Mouse (Mus musculus): ENCODE results near the gene Folr2. TPM values are rescaled to one million over a fixed set of nuclear protein-coding genes. Genes with fewer than 3 reads are reported as not detected.

Folr2 gene
- polyA plus RNA-seq, 1 experiment from 2014 or later = not detected

DNA sequence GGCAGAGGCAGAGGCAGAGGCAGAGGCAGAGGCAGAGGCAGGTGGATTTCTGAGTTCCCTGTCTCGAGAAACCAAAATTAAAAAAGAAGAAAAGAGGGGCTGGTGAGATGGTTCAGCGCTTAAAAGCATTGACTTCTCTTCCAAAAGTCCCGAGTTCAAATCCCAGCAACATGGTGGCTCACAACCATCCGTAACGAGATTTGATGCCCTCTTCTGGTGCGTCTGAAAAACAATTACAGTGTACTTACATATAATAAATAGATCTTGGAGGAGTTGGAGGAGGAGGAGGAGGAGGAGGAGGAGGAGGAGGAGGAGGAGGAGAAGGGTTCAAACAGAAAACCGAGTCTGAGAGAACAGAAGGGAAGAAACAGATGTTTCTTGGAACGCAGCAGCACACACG lies 38.7 kb upstream of the Folr2 start:
- whole genome bisulfite sequencing = 39% methylated on average over 9 of the region's 9 CpGs
- Histone ChIP-seq H3K9ac (replicated peaks; ENCODE audit: low read depth, low read length) (peak overlapping the region; percentile 44), H3K4me3 (ENCODE audit: low read depth, low read length) (peak overlapping the region; percentile 54), H3K27me3 (ENCODE audit: control insufficient read depth, insufficient read depth, low read length) (no peaks in the 10 kb centered on the region), H3K9me3 (ENCODE audit: control insufficient read depth, low read length) (no peaks in the 10 kb centered on the region), H3K4me2 (ENCODE audit: low read depth, low read length) (peak overlapping the region; percentile 37), H3K27ac (ENCODE audit: low read depth, low read length) (peak overlapping the region; percentile 77; the same call in 1 of the 2 replicates), H3K36me3 (ENCODE audit: control insufficient read depth, insufficient read depth, low read length) (no peaks in the 10 kb centered on the region), H3K4me1 (ENCODE audit: control insufficient read depth, insufficient read depth, low read length) (0 out of 2 replicates have a peak, but pooled peaks cover 5% of the 10 kb centered on the region)
- peak; percentile 20; the same call in 1 of the 2 replicates for ATAC-seq (ENCODE audit: low read depth)

DNA sequence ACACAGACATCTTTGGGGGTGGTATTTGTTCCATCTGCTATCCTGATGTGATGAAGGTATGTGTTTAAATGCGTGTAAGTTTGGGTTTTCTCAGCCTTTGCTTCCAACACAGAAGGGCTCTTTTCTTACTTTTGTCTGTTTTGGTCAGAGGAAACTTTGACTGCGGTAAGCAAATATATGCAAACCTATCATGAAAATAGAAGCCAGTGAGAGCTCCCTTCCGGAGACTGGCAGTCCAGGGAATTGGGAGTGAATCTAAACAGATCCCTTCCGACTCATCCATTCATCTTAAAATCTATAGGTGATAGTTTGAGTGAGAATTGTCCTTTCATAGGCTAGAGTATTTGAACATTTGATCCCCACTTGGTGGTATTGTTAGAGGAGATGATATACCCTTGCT lies 31.5 kb upstream of the Folr2 start:
- Histone ChIP-seq H3K4me3 (ENCODE audit: low read depth, low read length) (no peak overlapping the region), H3K9ac (replicated peaks; ENCODE audit: low read depth, low read length) (no peak overlapping the region), H3K4me2 (ENCODE audit: low read depth, low read length) (no peak overlapping the region), H3K27ac (ENCODE audit: low read depth, low read length) (no peak overlapping the region), H3K36me3 (ENCODE audit: control insufficient read depth, insufficient read depth, low read length) (no peaks in the 10 kb centered on the region), H3K27me3 (ENCODE audit: control insufficient read depth, insufficient read depth, low read length) (no peaks in the 10 kb centered on the region), H3K4me1 (ENCODE audit: control insufficient read depth, insufficient read depth, low read length) (no peaks in the 10 kb centered on the region), H3K9me3 (ENCODE audit: control insufficient read depth, low read length) (no peaks in the 10 kb centered on the region)
- no peak for ATAC-seq (ENCODE audit: low read depth)
- WGBS = 88% methylated on average over 4 of the region's 4 CpGs

DNA sequence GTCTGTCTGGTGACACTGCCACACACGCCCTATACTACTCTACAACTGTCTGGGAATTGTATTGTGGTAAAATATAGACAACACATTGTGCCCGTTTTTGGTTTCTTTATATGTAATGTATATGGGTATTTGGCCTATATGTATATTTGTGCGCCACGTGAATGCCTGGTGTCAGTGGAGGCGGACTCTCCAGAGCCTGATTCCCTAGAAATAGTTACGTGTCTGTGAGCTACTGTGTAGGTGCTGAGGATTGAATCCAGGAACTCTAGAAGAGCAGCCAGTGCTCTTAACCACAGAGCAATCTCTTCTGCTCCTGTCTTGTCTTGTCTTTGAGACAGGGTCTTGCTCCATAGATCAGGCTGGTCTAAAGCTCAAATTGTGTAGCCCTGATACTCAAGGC lies 29.3 kb upstream of the Folr2 start:
- Histone ChIP-seq H3K4me1 (ENCODE audit: control insufficient read depth, insufficient read depth, low read length) (no peaks in the 10 kb centered on the region), H3K27ac (ENCODE audit: low read depth, low read length) (no peak overlapping the region), H3K9ac (replicated peaks; ENCODE audit: low read depth, low read length) (no peak overlapping the region), H3K36me3 (ENCODE audit: control insufficient read depth, insufficient read depth, low read length) (no peaks in the 10 kb centered on the region), H3K27me3 (ENCODE audit: control insufficient read depth, insufficient read depth, low read length) (no peaks in the 10 kb centered on the region), H3K4me3 (ENCODE audit: low read depth, low read length) (no peak overlapping the region), H3K9me3 (ENCODE audit: control insufficient read depth, low read length) (no peaks in the 10 kb centered on the region), H3K4me2 (ENCODE audit: low read depth, low read length) (no peak overlapping the region)
- WGBS = 88% methylated on average over 6 of the region's 6 CpGs
- ATAC-seq (ENCODE audit: low read depth) = no peak

DNA sequence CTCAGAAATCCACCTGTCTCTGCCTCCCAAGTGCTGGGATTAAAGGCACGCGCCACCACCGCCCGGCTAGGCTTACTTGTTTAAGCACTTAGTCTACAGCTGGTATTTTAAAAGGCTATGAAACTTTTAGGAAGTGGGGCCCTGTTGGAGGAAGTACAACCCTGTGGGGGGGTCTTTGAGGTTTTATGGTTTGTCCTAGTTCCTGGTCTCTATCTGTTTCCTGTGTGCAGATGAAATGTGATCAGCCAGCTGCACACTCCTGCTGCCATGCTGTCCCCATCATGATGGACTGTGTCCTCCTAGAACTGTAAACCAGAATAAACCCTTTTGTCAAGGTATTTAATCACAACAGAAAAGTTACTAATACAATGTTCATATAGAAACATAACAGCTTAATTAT lies 27.2 kb upstream of the Folr2 start:
- Histone ChIP-seq H3K4me1 (ENCODE audit: control insufficient read depth, insufficient read depth, low read length) (no peaks in the 10 kb centered on the region), H3K9me3 (ENCODE audit: control insufficient read depth, low read length) (no peaks in the 10 kb centered on the region), H3K4me3 (ENCODE audit: low read depth, low read length) (no peak overlapping the region), H3K9ac (replicated peaks; ENCODE audit: low read depth, low read length) (no peak overlapping the region), H3K4me2 (ENCODE audit: low read depth, low read length) (no peak overlapping the region), H3K27me3 (ENCODE audit: control insufficient read depth, insufficient read depth, low read length) (no peaks in the 10 kb centered on the region), H3K36me3 (ENCODE audit: control insufficient read depth, insufficient read depth, low read length) (no peaks in the 10 kb centered on the region), H3K27ac (ENCODE audit: low read depth, low read length) (no peak overlapping the region)
- WGBS = 85% methylated on average over 4 of the region's 4 CpGs
- ATAC-seq (ENCODE audit: low read depth) = no peak

DNA sequence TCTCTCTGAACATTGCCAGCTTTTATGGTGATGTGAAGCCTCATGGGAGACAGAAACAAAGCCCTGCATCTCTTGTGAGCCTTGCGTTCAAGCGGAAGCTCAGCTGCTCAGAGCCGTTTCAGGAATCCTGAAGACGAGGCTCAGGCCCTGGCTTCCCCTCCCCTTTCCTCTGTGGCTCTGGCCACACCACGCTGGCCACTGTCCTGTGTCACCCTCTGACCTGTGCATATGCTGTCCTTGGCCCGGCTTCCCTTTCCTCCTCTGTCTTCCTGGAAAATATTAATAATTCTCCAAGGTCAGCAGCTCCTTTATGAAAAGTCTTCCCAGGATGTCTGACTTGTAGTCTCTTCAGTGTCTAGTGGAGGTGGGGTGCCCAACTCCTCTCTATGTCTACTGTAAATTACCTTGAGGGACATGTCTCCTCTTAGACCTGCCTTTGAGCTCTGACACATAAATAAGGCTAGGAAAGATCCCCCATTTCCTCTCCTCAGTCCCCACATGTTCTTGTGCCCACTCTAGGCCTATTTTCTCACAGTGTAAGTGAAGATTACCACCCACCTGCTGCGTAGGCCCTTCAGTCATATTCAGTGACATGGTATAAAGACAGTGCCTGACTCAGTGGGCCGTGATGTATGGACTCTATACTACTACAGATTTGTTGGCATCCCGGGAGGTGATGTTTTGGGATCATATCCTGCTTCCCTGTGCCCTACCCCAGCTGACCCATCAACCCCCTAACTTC lies 25.6 kb upstream of the Folr2 start:
- H3K4me1 ChIP-seq (ENCODE audit: control insufficient read depth, insufficient read depth, low read length) = no peaks in the 10 kb centered on the region
- H3K27ac ChIP-seq (ENCODE audit: low read depth, low read length) = no peak overlapping the region
- no peak overlapping the region for H3K4me3 ChIP-seq (ENCODE audit: low read depth, low read length)
- WGBS = 61% methylated on average over 9 of the region's 9 CpGs
- H3K27me3 ChIP-seq (ENCODE audit: control insufficient read depth, insufficient read depth, low read length) = no peaks in the 10 kb centered on the region
- no peak overlapping the region for H3K4me2 ChIP-seq (ENCODE audit: low read depth, low read length)
- ATAC-seq (ENCODE audit: low read depth) = no peak
- H3K36me3 ChIP-seq (ENCODE audit: control insufficient read depth, insufficient read depth, low read length) = no peaks in the 10 kb centered on the region
- no peaks in the 10 kb centered on the region for H3K9me3 ChIP-seq (ENCODE audit: control insufficient read depth, low read length)
- no peak overlapping the region for H3K9ac ChIP-seq (replicated peaks; ENCODE audit: low read depth, low read length)

DNA sequence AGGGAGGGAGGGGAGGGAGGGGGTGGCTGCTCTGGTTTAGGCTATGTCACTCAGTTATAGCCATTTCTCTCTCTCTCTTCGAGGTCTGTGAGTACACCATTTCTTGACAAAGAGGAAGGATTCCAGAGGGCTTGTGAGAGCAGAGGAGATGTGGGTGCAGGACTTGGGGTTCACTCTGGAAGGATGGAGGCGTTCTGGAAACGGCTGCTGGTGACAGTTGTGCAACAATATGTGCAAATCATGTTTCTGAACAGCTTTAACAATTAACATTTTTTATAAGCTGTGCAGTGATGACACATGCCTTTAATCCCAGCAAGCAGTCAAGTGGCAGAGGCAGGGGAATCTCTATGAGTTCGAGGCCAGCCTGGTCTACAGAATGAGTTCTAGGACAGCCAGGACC lies 23.9 kb upstream of the Folr2 start:
- Histone ChIP-seq H3K9ac (replicated peaks; ENCODE audit: low read depth, low read length) (no peak overlapping the region), H3K4me1 (ENCODE audit: control insufficient read depth, insufficient read depth, low read length) (no peaks in the 10 kb centered on the region), H3K36me3 (ENCODE audit: control insufficient read depth, insufficient read depth, low read length) (no peaks in the 10 kb centered on the region), H3K4me3 (ENCODE audit: low read depth, low read length) (no peak overlapping the region), H3K9me3 (ENCODE audit: control insufficient read depth, low read length) (no peaks in the 10 kb centered on the region), H3K27me3 (ENCODE audit: control insufficient read depth, insufficient read depth, low read length) (no peaks in the 10 kb centered on the region), H3K4me2 (ENCODE audit: low read depth, low read length) (no peak overlapping the region), H3K27ac (ENCODE audit: low read depth, low read length) (no peak overlapping the region)
- no peak for ATAC-seq (ENCODE audit: low read depth)
- WGBS = 79% methylated on average over 4 of the region's 4 CpGs

DNA sequence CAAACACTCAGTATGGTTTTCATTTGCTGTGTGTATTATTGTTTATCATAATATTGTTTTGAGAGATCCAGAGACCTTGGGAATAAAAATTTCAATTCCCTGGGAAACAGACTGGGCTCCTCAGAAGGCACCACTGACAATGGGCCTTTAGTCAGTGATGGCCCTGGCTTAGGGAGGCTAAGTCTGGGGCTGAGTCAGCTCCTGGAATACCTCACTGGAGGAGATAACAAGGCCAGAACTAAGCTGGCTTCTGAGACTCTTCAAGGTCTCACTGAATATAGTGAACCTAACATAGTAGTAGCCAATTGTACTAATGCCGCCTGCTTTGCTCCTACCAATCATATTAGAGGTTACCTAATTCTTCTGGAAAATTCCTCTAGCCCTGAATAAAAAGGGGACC lies 19.0 kb upstream of the Folr2 start:
- no peak overlapping the region for H3K4me2 ChIP-seq (ENCODE audit: low read depth, low read length)
- H3K27ac ChIP-seq (ENCODE audit: low read depth, low read length) = no peak overlapping the region
- no peak overlapping the region for H3K9ac ChIP-seq (replicated peaks; ENCODE audit: low read depth, low read length)
- no peaks in the 10 kb centered on the region for H3K4me1 ChIP-seq (ENCODE audit: control insufficient read depth, insufficient read depth, low read length)
- no peak for ATAC-seq (ENCODE audit: low read depth)
- WGBS = 97% methylated on average over 1 of the region's 1 CpGs
- H3K4me3 ChIP-seq (ENCODE audit: low read depth, low read length) = no peak overlapping the region
- no peaks in the 10 kb centered on the region for H3K9me3 ChIP-seq (ENCODE audit: control insufficient read depth, low read length)
- H3K27me3 ChIP-seq (ENCODE audit: control insufficient read depth, insufficient read depth, low read length) = no peaks in the 10 kb centered on the region
- H3K36me3 ChIP-seq (ENCODE audit: control insufficient read depth, insufficient read depth, low read length) = no peaks in the 10 kb centered on the region

DNA sequence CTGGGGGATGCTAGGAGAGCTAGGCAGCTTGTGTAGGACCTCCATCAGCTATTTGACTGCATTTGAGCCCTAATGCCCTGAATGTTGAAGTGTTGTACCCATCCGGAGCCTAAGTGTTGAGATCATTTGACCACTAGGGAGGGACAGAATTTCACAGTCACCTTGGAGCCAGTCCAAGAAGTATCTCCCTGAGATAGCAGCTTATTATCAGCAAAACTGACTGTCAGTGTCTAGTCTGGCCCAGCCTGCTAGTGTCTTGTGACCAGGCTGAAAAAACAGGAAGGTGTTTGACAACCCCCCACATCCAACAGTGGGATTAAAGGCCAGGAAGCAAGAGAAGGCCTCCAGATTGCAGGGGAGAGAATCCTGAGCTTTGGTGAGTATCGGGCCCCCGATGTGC lies 14.3 kb upstream of the Folr2 start:
- no peak for ATAC-seq (ENCODE audit: low read depth)
- no peak overlapping the region for H3K9ac ChIP-seq (replicated peaks; ENCODE audit: low read depth, low read length)
- H3K4me1 ChIP-seq (ENCODE audit: control insufficient read depth, insufficient read depth, low read length) = no peaks in the 10 kb centered on the region
- no peaks in the 10 kb centered on the region for H3K36me3 ChIP-seq (ENCODE audit: control insufficient read depth, insufficient read depth, low read length)
- no peak overlapping the region for H3K27ac ChIP-seq (ENCODE audit: low read depth, low read length)
- no peak overlapping the region for H3K4me2 ChIP-seq (ENCODE audit: low read depth, low read length)
- WGBS = 88% methylated on average over 3 of the region's 3 CpGs
- H3K9me3 ChIP-seq (ENCODE audit: control insufficient read depth, low read length) = no peaks in the 10 kb centered on the region
- no peak overlapping the region for H3K4me3 ChIP-seq (ENCODE audit: low read depth, low read length)
- no peaks in the 10 kb centered on the region for H3K27me3 ChIP-seq (ENCODE audit: control insufficient read depth, insufficient read depth, low read length)

DNA sequence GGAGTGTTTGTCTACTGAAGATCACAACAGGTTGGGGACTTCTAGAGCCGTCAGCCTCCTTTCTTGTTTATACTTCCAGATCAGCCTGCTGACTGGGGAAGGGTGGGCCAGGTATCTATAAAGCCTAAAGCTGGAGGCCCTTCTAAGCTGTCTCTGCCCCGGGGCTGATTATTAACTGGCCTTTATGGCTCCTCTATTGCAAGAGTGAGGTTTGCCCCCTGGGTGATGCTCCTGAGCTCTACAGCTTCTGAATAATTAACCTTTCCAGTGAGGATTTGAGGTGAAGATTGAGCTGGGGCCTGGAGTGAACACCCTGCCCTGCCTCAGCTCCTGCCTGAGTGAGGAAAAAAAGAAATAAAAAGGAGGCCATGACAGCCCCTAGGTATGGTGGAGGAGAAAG lies 13.6 kb upstream of the Folr2 start, which contains the start of gene Folr1:
Folr1 (minus strand) TSS at position 160 of the 400 bp plus-strand sequence.
- H3K4me3 ChIP-seq (ENCODE audit: low read depth, low read length) = no peak within 1 kb of the TSS
- no peaks in the 10 kb centered on the region for H3K4me1 ChIP-seq (ENCODE audit: control insufficient read depth, insufficient read depth, low read length)
- no peaks in the 10 kb centered on the region for H3K9me3 ChIP-seq (ENCODE audit: control insufficient read depth, low read length)
- no peak within 1 kb of the TSS for H3K4me2 ChIP-seq (ENCODE audit: low read depth, low read length)
- WGBS = 25% methylated on average over 2 of the region's 2 CpGs
- H3K9ac ChIP-seq (replicated peaks; ENCODE audit: low read depth, low read length) = no peak within 1 kb of the TSS
- no peak within 1 kb of the TSS for H3K27ac ChIP-seq (ENCODE audit: low read depth, low read length)
- no peaks in the 10 kb centered on the region for H3K27me3 ChIP-seq (ENCODE audit: control insufficient read depth, insufficient read depth, low read length)
- H3K36me3 ChIP-seq (ENCODE audit: control insufficient read depth, insufficient read depth, low read length) = no peaks in the 10 kb centered on the region
- ATAC-seq (ENCODE audit: low read depth) = no peak

Measured in neural tube, embryonic 14.5 days (tissue).